Mouse (Mus musculus) liver, postnatal 0 days (tissue): Measurements from ENCODE around the gene Srebf1.

Experiments used
- CTCF ChIP-seq: sonication (generic); IDR thresholded peaks from 2 replicates; pipeline ENCODE4 v1.5.1; 2016; ENCODE audit warnings: antibody characterized with exemption, low read depth
- EP300 ChIP-seq: IDR thresholded peaks from 2 replicates; pipeline ENCODE4 v1.6.1; 2016; ENCODE audit warnings: antibody characterized with exemption, low read depth, mild to moderate bottlenecking

GRCm38 (mm10) chr11:60244503-60245143 lies 22.2 kb upstream of the Srebf1 start:
- TF ChIP-seq CTCF (no peak), EP300 (no peak)
